Mouse (Mus musculus): ENCODE data around the gene Noa1. TPM values are rescaled to one million over a fixed set of nuclear protein-coding genes. Genes with fewer than 3 reads are reported as not detected.

Noa1 gene
- total RNA-seq (2014; rRNA removed) (16.3 and 18.7 TPM in 2 replicates), polyA plus RNA-seq (2015; fragmentation: Nextera tagmentation; extraction: Ambion mirVana) (33.3 and 34.7 TPM in 2 replicates)

DNA sequence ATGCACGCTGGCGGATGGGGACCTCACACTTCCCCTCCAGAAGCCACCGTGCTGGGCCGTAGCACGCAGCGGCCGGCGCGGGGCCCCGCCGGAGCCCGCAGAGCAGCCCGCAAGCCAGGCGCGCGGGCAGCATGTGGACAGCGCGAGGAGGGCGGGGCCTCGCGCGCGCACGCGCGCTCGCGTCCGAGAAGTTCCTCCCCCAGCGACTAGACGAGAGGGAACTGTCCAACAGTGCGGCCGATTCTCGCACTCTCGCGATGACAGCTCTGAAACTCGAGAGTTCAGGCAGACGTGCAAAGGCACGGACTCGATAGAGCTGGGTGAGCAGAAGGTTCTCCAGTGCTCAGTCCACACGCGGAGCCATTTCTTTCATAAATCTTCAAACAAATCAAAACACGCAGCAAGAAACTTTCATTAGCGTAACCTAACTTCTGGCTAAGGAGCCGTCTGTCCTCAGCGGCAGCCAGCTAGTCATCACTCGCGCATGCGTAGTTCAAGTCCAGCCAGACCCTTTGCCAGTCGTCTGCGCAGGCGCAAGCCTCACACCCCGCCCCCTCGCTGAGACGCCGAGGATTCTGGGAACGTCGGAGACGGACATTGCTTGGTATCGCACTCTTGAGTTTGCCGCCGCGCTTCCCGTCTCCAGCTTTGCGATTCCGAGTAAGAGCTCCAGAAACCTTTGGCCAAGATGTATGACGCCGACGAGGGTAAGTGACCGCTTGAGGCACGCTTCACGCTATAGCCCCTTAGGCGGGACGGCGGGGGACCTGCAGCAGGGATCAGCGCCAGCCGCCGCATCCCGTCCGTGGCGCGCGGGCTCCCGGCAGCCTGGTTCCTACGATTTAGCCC lies at the start of gene Noa1, which contains the start of gene Polr2b:
Noa1 (minus strand) TSS at position 161 of the 849 bp plus-strand sequence.
Polr2b (plus strand) TSS at position 224 of the 849 bp plus-strand sequence.
- peaks cover 13% of the 10 kb centered on the region for H3K36me3 ChIP-seq (ENCODE audit: insufficient read depth, low read length)
- peak; percentile 99 for DNase-seq (ENCODE audit: low spot score)
- no peaks in the 10 kb centered on the region for H3K27me3 ChIP-seq (ENCODE audit: insufficient read depth, low read length)
- H3K27ac ChIP-seq = peak within 1 kb of the TSS; percentile 94
- ATAC-seq = peak; percentile 98
- under 1% methylated on average over 85 of the region's 85 CpGs for WGBS
- peak; percentile 19; the same call in 1 of the 2 replicates for TF ChIP-seq CTCF (IDR thresholded peaks at IDR 0.05; ENCODE audit: low read depth)
- peak within 1 kb of the TSS; percentile 99 for H3K4me2 ChIP-seq (ENCODE audit: low read depth, low read length)
- H3K4me1 ChIP-seq (ENCODE audit: insufficient read depth, low read length) = peaks cover 19% of the 10 kb centered on the region
- peak within 1 kb of the TSS; percentile 94 for H3K9ac ChIP-seq (replicated peaks; ENCODE audit: low read length)
- peak within 1 kb of the TSS; percentile 91 for H3K4me3 ChIP-seq (ENCODE audit: low read length)
- H3K9me3 ChIP-seq (ENCODE audit: low read length) = no peaks in the 10 kb centered on the region

- Histone ChIP-seq H3K9ac (replicated peaks; ENCODE audit: low read length) (peak overlapping the region; percentile 45; the same call in 1 of the 2 replicates), H3K4me2 (ENCODE audit: low read depth, low read length) (peak overlapping the region; percentile 58), H3K27ac (peak overlapping the region; percentile 27; the same call in 1 of the 2 replicates), H3K9me3 (ENCODE audit: low read length) (no peaks in the 10 kb centered on the region), H3K4me3 (ENCODE audit: low read length) (peak overlapping the region; percentile 30), H3K4me1 (ENCODE audit: insufficient read depth, low read length) (no peaks in the 10 kb centered on the region), H3K36me3 (ENCODE audit: insufficient read depth, low read length) (no peaks in the 10 kb centered on the region), H3K27me3 (ENCODE audit: insufficient read depth, low read length) (no peaks in the 10 kb centered on the region)
- ATAC-seq (peak; percentile 39; the same call in 1 of the 2 replicates), DNase-seq (ENCODE audit: low spot score) (peak; percentile 39)
- 8% methylated on average over 10 of the region's 10 CpGs for WGBS
- no peak for TF ChIP-seq CTCF (IDR thresholded peaks at IDR 0.05; ENCODE audit: low read depth)
These were observed 48.5 kb upstream of the Noa1 start for GRCm38 (mm10) chr5:77358347-77358746.

GRCm38 (mm10) chr5:77357405-77358149 lies 47.7 kb upstream of the Noa1 start:
- no peaks in the 10 kb centered on the region for H3K4me1 ChIP-seq (ENCODE audit: insufficient read depth, low read length)
- H3K9ac ChIP-seq (replicated peaks; ENCODE audit: low read length) = peak overlapping the region; percentile 45; the same call in 1 of the 2 replicates
- DNase-seq (ENCODE audit: low spot score) (peak; percentile 51), ATAC-seq (peak; percentile 44; the same call in 1 of the 2 replicates)
- H3K9me3 ChIP-seq (ENCODE audit: low read length) = no peaks in the 10 kb centered on the region
- peak overlapping the region; percentile 30 for H3K4me3 ChIP-seq (ENCODE audit: low read length)
- peak overlapping the region; percentile 46; the same call in 1 of the 2 replicates for H3K27ac ChIP-seq
- no peaks in the 10 kb centered on the region for H3K27me3 ChIP-seq (ENCODE audit: insufficient read depth, low read length)
- no peaks in the 10 kb centered on the region for H3K36me3 ChIP-seq (ENCODE audit: insufficient read depth, low read length)
- 22% methylated on average over 22 of the region's 22 CpGs for WGBS
- peak overlapping the region; percentile 58 for H3K4me2 ChIP-seq (ENCODE audit: low read depth, low read length)
- no peak for TF ChIP-seq CTCF (IDR thresholded peaks at IDR 0.05; ENCODE audit: low read depth)

DNA sequence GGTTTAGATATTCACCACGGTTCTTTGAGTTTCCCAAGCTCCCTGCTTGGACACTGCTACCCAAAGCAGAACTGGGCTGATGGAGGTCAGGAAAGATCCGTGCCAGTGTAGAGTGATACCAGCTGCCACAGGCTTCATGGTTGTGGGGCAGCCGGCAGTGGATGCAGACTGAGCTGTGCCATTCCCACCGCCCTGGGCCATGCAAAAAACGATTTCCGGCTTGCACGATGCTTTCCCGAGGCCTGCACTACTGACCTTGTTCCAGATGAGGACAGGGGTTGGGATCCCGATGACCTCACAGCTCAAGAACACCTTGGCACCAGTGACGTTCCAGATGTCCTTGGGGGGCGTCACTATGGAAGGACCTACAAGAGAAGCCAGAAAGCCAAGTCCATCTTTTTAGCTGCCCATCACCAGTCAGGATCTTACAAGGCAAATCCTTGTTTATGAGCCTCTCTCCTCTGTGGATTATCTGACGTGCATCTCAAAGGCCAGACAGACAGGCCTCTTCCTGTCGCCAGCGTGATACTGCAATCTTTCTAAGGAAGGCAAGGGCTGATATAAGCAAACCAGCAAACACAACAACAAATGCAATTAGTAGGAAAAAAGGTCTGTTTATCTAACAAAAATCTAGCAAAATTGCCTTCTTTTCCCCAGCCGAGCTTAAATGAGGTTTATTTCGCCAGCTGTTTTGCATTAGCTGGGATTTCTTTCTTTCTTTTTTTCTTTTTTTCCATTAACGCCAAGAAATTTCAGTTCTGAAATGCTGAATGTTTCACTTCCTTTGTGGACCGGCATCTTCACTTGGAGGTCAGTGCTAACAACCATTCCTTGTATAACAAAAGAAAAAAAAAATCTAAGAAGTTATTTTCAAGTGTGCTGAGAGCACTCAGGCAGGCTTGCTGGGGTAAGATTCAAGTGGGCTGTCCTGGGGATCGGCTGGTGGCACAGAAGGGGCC lies 45.7 kb upstream of the Noa1 start:
- H3K9me3 ChIP-seq (ENCODE audit: low read length) = no peaks in the 10 kb centered on the region
- no peak overlapping the region for H3K4me3 ChIP-seq (ENCODE audit: low read length)
- no peak overlapping the region for H3K9ac ChIP-seq (replicated peaks; ENCODE audit: low read length)
- DNase-seq (ENCODE audit: low spot score) (no peak), ATAC-seq (no peak)
- H3K27me3 ChIP-seq (ENCODE audit: insufficient read depth, low read length) = no peaks in the 10 kb centered on the region
- H3K36me3 ChIP-seq (ENCODE audit: insufficient read depth, low read length) = peaks cover 3% of the 10 kb centered on the region; the same call in 1 of the 2 replicates
- no peak for TF ChIP-seq CTCF (IDR thresholded peaks at IDR 0.05; ENCODE audit: low read depth)
- 81% methylated on average over 19 of the region's 19 CpGs for WGBS
- H3K27ac ChIP-seq = peak overlapping the region; percentile 17; the same call in 1 of the 2 replicates
- no peak overlapping the region for H3K4me2 ChIP-seq (ENCODE audit: low read depth, low read length)
- no peaks in the 10 kb centered on the region for H3K4me1 ChIP-seq (ENCODE audit: insufficient read depth, low read length)

DNA sequence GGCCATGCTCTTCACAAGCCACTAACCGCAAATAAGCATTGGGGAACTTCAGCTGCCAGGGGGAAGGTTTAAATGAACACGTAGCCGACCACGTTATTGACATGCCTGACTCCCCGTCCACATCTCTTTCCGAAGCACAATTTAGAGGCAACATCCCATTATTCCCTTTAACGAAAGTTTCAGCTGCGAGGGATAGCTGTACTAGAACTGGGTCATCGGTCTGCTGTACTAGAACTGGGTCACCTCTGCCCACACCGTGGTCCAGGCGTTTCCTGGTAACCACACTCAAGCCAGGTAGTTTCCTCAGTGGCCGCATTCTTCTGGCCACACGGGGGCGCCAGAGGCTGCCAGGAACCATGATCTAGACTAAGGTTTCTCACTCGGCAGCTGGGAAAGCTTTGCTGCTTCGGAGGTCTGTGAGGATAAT lies 44.5 kb upstream of the Noa1 start:
- no peak overlapping the region for H3K9ac ChIP-seq (replicated peaks; ENCODE audit: low read length)
- 4% methylated on average over 16 of the region's 16 CpGs for WGBS
- peak; percentile 99 for TF ChIP-seq CTCF (IDR thresholded peaks at IDR 0.05; ENCODE audit: low read depth)
- peaks cover 12% of the 10 kb centered on the region; the same call in 1 of the 2 replicates for H3K36me3 ChIP-seq (ENCODE audit: insufficient read depth, low read length)
- H3K9me3 ChIP-seq (ENCODE audit: low read length) = no peaks in the 10 kb centered on the region
- H3K27ac ChIP-seq = no peak overlapping the region
- DNase-seq (ENCODE audit: low spot score) (peak; percentile 93), ATAC-seq (peak; percentile 78)
- peak overlapping the region; percentile 55 for H3K4me2 ChIP-seq (ENCODE audit: low read depth, low read length)
- H3K27me3 ChIP-seq (ENCODE audit: insufficient read depth, low read length) = no peaks in the 10 kb centered on the region
- peak overlapping the region; percentile 25 for H3K4me3 ChIP-seq (ENCODE audit: low read length)
- H3K4me1 ChIP-seq (ENCODE audit: insufficient read depth, low read length) = no peaks in the 10 kb centered on the region
